Mouse (Mus musculus) T-helper 1 cell (primary cell): ENCODE measurements around the gene Bend7.

Source experiments
- in situ Hi-C: fragments of 300-600 bp; cut with MboI, MseI; formaldehyde crosslinking; loops from one replicate; pipeline ENCODE4 v1.15.1; 2025; ENCODE audit warnings: high pct_unique_total_duplicates

The Bend7 gene

GRCm38 (mm10) chr2:4782809-4783641 is 65.4 kb downstream of the Bend7 start:
- in situ Hi-C loops: no loop called here

DNA sequence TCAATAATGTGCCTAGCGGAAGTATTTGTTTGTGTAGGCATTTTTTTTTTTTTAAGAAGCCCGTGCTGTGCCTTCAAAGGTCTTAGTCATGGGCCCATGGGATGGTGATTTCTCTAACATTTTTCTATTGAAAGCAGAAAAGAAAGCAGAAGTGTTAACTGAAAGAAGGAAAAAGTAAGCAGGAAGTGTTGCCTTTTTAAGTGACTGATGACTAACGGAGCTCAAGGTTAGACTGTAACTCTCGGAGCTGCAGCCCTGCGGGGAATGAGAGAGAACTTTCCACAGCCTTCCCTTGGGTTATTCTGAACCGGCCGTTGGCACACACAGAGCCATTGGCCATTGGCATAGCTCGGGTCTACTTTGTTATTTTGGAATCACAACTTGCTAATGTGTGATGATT is 66.4 kb downstream of the Bend7 start:
- in situ Hi-C loops: no loop called here

- in situ Hi-C loops: no loop called here
Measured at GRCm38 (mm10) chr2:4785016-4785415, 67.4 kb downstream of the Bend7 start.

GRCm38 (mm10) chr2:4787223-4787622 is 69.6 kb downstream of the Bend7 start:
- in situ Hi-C loops: no loop called here

DNA sequence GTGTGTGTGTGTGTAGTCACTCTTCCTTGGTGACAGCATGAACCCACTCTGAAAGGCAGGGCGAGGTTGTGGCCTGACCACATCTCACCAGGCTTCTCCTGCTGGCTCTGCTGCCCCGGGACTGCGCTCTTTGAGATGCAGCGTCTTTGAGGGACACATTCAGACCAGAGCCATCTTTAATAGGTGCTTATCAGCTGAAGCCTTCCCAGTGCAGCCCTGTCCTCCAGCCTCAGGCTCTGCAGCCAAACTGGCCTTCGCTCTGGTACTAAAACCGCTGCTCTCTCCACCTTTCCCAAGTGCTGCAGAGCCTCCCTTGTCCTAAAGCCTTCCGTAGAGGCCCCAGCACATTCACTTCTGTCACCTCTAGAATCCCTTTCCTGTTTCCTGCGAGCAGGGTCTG is 74.0 kb downstream of the Bend7 start:
- in situ Hi-C loops: no loop called here

- in situ Hi-C loops: no loop called here
Measured at GRCm38 (mm10) chr2:4792554-4792953, 74.9 kb downstream of the Bend7 start.

DNA sequence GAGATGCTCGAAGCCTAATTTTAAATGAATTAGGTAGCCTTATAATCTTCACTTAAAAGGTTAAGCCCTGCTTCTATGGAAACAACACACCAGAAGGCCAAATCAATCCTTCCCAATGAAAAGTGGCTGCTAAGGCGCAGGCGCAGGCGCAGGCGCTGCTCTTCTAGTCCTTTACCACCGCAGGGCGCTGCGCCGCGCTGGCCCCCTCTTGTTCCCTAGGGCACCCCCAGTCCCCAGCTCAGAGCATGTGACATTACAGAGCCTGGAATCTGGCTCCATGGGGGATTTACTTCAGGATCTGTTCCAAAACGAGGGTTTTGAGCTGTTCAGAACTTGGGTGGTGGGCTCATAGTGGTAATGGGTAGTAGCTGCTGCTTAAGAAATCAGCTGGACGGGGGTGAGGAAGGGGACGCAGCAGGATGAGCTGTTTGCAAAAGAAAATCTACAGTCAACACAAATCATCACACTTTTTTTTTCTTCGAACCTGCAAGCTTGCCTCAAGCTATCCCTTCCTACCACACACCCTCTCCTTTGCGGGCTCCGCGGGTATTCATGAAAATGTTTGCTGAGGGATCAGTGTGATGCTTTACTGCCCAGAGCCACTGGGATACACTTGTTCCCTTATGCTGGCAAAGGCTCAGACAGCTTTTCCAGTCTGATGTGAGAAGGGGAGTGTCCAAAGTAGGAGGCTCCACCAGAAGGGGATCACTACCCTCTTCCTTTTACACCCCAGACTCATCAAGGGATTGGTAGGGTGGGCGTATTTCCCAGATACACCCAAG is 85.0 kb downstream of the Bend7 start:
- in situ Hi-C loops: no loop called here

GRCm38 (mm10) chr2:4816308-4816707 is 98.7 kb downstream of the Bend7 start:
- in situ Hi-C loops: no loop called here

- in situ Hi-C loops: no loop called here
Measured at GRCm38 (mm10) chr2:4817678-4818077, 100.0 kb downstream of the Bend7 start.

DNA sequence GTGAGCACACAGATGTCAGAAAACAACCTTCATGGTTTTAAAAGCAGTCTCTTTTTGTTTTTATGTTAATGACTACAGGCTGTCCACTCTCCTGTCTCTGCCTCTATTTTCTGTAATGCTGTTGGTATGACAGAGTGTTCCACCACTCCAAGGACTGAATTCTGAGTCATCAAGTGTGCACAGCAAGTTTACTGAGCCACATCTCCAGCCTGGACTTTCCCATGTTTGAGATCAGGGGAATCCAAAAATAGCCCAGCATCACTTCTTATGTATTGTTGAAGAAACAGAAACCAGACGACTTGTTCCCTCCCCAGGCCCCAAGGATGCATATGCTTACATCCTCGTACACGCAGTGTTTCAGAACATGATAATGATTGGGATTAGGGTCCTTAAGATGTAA is 102.6 kb downstream of the Bend7 start:
- in situ Hi-C loops: no loop called here

DNA sequence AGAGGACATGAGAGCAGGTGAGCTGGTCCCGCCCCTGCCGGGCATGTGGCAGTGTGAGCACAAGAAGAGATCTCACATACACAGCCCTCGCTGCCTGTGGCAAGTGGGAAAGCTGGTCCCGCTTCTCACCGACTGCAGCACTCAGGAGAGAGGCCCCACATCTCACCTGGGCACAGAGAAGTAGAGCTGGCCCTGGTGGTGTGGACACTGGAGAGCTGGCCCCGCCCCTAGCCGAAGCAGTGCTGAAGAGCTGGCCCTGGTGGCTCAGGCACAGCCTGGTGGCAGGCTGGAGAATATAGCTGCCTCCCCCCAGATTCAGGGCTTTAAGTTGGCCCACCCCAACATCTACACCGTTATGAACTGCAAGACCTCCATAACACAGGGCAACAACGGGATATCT is 106.4 kb downstream of the Bend7 start:
- in situ Hi-C loops: no loop called here

GRCm38 (mm10) chr2:4828032-4828431 is 110.4 kb downstream of the Bend7 start:
- in situ Hi-C loops: no loop called here

DNA sequence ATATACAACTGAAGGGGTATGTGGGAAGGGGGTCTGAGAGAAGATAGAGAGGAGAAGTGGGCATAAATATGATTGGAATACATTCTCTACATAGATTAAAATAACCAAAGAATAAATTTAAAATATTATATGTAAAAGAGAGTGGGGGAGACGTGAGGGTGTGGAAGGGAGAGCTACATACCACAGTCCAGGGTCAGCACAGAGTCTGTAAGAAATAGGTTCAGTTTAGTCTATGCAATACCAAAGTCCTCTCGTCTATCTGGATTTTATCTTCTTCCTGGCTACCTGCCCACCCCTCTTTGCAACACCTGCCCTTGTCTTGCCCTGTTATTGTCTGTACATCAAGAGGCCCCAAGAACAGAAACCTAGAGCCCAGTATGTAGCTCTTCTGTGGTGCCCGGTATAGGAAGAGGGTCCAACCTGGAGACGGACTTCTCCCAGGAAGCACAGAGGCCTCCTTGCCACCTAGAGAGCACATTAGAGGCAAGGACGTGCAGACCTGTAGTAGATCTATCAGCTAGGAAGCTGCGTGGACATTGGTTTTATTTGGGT is 110.9 kb downstream of the Bend7 start:
- in situ Hi-C loops: no loop called here

DNA sequence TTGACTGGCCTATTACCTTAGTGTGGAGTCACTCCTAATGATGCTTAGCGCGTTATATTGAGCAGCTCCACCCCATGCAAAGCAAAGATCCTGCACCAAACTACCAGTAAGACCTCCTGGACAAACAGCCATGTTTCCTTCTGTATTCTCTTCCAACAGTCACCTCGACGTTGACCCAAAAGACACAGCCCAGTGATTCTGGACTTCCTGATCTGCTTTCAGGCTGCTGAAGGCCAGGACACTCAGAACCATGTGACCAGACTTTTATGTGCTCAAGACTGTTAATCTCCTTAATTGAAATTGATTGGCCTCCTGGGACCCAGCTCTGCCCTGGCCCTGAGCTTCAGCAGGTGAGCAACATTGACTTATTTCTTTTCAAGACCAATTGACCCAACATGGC is 111.4 kb downstream of the Bend7 start:
- in situ Hi-C loops: no loop called here

DNA sequence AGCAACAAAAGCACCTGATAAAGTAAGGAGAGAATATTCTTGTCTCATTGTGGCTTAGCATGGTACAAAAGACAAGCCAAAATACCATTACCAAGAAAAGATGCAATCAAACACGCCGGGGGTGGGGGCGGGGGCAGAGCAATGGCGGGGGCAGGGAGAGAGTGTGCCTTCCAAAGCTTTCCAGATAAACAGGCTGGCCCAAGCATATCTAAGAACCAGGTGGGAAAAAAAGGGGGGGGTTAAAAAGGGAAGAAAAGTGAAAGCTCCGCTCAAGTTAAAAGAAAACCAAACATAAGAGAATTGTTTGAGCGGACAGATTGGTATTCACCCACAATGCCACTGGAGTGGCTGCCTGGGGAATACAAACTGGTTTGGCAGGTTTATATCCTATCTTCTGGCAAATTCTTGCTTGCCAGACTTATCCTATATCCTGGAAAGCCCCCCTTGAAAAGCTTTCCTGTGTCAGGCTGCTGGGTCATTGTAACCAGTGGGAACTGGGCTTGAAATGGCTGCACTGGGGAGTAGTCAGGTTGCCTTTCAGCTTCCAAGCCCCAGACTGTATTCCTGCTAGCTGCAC is 111.9 kb downstream of the Bend7 start:
- in situ Hi-C loops: no loop called here

GRCm38 (mm10) chr2:4831493-4831892 is 113.9 kb downstream of the Bend7 start:
- in situ Hi-C loops: no loop called here

DNA sequence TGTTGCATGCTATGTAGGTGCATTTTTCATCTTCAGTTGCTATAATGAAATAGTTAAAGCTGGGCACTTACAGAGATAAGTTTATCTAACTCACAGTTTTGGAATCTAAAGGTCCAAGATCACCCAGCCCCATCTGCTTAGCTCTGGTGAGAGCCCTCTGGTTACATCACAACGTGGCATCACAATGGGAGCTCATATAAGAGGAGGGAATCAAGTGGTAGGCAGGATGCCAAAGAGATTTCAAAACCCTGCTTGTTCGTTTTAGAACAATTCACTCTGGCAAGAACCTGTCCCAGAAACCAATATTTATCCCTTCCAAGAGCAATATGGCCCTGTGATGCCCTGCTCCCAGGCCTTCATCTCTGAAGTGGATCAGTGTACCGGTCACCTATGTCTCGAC is 114.5 kb downstream of the Bend7 start:
- in situ Hi-C loops: no loop called here

- in situ Hi-C loops: no loop called here
Measured at GRCm38 (mm10) chr2:4849449-4849848, 131.8 kb downstream of the Bend7 start.
